Mouse (Mus musculus): Measurements from ENCODE around the gene Sycp1.
A peak's percentile ranks its signal among the peaks of the same experiment; 100 is the strongest.

Sycp1 gene

GRCm38 (mm10) chr3:102935451-102936354 lies at the start of gene Sycp1:
TSS of gene Sycp1 (minus strand) at chr3:102936100.
- DNase-seq (ENCODE audit: extremely low read depth, insufficient read length, low spot score), result peak; percentile 18

DNA sequence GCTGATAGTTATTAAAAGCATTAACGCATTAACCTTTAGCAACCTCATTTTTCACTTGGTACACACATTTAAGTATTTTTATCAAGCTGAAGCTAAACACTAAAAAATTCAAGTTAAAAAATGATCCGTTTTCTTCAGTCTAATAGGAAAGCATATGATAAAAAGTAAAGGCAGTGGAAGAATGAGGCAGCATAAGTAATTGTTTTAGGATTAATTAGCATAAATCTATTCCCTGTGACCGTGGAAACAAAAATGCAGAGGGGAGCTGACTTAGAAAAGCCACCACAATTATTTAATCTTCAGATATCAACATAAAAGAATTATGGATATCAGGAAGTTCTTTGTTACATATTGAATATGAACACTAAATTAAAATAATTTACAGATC lies 44.4 kb upstream of the Sycp1 start:
- DNase-seq (ENCODE audit: extremely low read depth, insufficient read length, low spot score), result no peak

DNA sequence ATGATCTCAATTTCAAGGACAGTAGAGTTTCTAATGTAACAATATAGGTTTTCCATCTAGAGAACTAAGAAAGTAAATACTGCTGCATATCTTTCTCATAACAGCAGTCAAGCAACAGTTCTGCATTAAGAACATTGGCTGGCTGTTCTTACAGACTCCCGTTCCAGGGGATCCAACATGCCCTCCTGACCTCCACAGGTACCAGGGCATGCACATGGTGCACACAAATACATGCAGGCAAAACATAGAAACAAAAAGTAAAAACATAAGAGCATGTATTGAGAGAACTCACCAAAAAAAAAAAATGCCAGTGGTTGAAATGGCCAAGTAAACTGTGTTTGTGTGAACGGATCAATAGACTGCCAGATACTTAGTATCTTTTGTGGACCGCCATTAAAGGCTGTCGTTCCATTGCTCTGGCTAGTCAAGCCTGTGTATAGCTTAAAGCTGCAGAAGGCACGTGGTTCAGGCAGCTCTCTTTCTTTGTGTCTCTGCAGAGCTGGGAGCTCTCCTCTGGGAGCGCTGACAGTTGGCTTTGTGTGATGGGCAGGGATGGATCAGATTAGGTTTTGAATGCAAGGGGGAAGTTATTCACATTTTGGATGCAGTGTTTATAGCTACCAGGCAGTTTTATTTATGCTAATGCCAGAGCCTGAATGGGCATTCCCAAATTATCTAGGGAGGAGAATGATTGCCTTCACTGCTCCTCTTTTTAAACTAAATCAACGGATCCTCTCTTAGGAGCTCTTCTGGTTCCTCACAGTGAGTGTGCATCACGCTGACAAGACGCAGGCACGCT lies 43.8 kb upstream of the Sycp1 start:
- DNase-seq (ENCODE audit: extremely low read depth, insufficient read length, low spot score), result no peak

- DNase-seq (ENCODE audit: extremely low read depth, insufficient read length, low spot score), result no peak
Measured at GRCm38 (mm10) chr3:102976906-102977305, 41.0 kb upstream of the Sycp1 start.

GRCm38 (mm10) chr3:102970508-102970907 lies 34.6 kb upstream of the Sycp1 start:
- DNase-seq (ENCODE audit: extremely low read depth, insufficient read length, low spot score), result no peak

- DNase-seq (ENCODE audit: extremely low read depth, insufficient read length, low spot score), result no peak
Measured at GRCm38 (mm10) chr3:102970067-102970466, 34.2 kb upstream of the Sycp1 start.

DNA sequence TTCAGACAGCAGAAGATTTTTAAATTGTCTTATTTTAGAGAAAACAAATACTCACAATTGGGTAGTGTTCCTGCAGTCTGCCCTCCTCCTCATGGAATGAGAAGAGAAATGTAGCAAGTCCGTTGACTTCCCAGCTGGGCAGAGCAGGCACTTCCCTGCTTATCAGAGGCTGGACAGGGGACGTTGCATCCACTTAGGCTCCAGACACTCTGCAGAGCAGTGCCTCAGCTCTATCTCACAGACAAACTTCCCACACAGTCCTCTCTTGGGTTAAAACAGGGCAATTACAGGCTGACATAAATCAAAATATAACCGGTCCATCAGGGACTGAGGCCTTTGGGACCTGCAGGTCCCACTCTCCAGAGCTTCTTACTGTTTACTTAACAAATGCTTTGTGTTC lies 28.1 kb upstream of the Sycp1 start, which contains the start of gene Nr1h5:
TSS of gene Nr1h5 (minus strand) at position 101 of the 400 bp plus-strand sequence.
- DNase-seq (ENCODE audit: extremely low read depth, insufficient read length, low spot score), result no peak

GRCm38 (mm10) chr3:102955596-102955995 lies 19.7 kb upstream of the Sycp1 start:
- no peak for DNase-seq (ENCODE audit: extremely low read depth, insufficient read length, low spot score)

DNA sequence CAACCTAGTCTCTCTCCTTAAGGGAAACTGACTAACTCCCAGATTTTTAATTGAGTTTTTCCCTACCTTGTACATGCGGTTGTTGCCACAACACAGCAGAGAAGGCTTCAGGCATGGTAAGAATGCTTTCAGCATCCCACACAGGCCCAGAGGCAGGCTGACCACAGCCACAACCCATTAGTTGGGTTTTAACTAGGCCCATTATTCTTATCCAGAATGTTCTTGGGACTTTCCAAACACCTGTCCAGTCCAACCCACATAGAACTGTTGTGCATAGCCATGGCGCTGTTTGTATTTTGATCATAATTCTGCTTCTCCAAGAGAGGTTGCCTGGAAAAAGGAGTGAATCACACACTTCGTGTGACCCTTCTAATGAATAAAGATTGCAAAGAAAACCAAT lies 19.2 kb upstream of the Sycp1 start:
- DNase-seq (ENCODE audit: extremely low read depth, insufficient read length, low spot score), result no peak

GRCm38 (mm10) chr3:102954476-102954875 lies 18.6 kb upstream of the Sycp1 start:
- no peak for DNase-seq (ENCODE audit: extremely low read depth, insufficient read length, low spot score)

DNA sequence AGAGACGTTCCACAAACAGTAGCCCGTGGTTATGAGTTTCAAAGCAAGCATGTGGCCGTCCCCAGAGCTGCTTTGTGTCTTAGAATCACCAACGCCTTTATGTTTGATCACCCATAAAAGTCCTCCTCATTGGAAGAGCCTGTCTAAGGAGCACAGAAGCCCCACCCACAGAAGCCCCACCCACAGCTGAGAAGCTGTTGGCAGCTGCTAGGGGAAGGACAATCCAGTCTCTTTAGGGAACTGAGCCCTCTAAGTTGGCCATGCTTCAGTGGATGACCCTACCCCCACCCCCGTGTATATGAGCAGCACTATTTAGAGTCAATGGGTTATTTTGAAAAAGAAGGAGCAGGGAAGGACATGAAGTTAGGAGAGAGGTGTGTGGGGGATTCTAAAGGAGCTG lies 11.0 kb upstream of the Sycp1 start:
- DNase-seq (ENCODE audit: extremely low read depth, insufficient read length, low spot score), result no peak

- DNase-seq (ENCODE audit: extremely low read depth, insufficient read length, low spot score), result no peak
Measured at GRCm38 (mm10) chr3:102946312-102946711, 10.4 kb upstream of the Sycp1 start.

- DNase-seq (ENCODE audit: extremely low read depth, insufficient read length, low spot score), result no peak
Measured at GRCm38 (mm10) chr3:102938100-102938499, 2.2 kb upstream of the Sycp1 start.

GRCm38 (mm10) chr3:102899136-102899535 lies 36.8 kb downstream of the Sycp1 start:
- peak; percentile 45 for DNase-seq (ENCODE audit: extremely low read depth, insufficient read length, low spot score)

DNA sequence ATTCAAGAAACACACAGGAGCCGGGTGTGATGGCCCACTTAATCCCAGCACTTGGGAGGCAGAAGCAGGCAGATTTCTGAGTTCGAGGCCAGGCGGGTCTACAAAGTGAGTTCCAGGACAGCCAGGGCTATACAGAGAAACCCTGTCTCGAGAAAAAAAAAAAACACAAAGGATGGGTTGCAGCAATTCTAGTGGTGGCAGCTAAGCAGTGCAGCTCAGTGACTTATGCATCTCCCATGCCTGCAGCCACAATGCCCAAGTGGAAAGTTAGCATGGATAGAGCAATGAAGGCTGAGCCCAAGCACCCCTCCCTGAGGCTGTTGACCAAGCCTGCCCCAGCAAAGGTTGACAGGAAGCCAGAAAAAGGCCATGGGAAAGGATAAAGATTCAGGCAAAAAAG lies 55.4 kb downstream of the Sycp1 start:
- no peak for DNase-seq (ENCODE audit: extremely low read depth, insufficient read length, low spot score)

- DNase-seq (ENCODE audit: extremely low read depth, insufficient read length, low spot score), result no peak
Measured at GRCm38 (mm10) chr3:102848661-102849060, 87.2 kb downstream of the Sycp1 start.

DNA sequence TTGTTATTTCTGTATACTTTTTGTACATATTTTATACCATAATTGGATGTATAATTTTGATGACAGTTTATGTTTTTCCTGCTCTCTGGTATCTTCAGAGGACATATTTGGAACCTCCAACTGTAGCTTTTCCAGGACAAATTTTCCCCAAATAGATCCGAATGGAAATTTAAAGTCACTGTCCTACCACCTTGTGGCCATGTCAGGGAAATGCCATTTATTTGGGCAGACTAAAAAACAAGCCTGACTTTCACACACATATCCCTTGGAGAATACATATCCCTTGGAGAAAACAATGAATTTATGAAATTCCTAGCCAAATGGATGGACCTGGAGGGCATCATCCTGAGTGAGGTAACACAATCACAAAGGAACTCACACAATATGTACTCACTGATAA lies 93.5 kb downstream of the Sycp1 start:
- no peak for DNase-seq (ENCODE audit: extremely low read depth, insufficient read length, low spot score)

DNA sequence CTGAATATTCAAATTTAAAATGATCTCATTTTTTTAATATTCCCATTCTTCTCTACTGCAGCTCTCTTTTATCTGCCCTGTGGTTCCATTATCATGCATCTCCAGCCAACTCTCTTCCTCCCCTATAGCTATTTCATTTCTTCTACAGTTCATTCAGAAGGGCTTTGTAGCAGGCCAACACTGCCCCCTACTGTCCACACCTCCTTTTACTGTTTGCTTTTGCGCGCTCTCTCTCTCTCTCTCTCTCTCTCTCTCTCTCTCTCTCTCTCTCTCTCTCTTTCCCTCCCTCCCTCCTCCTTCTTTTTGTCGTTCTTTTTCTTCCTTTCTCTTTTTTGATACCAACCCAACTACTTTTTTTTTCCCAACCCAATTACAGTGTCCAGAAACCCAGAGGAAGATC lies 132.0 kb downstream of the Sycp1 start:
- DNase-seq (ENCODE audit: extremely low read depth, insufficient read length, low spot score), result peak; percentile 43

GRCm38 (mm10) chr3:102787369-102787768 lies 148.5 kb downstream of the Sycp1 start:
- no peak for DNase-seq (ENCODE audit: extremely low read depth, insufficient read length, low spot score)

- no peak for DNase-seq (ENCODE audit: extremely low read depth, insufficient read length, low spot score)
Measured at GRCm38 (mm10) chr3:102782618-102783017, 153.3 kb downstream of the Sycp1 start, which contains the start of gene Tshb. TSS of gene Tshb (minus strand) at chr3:102782718.

GRCm38 (mm10) chr3:102773018-102773417 lies 162.9 kb downstream of the Sycp1 start:
- DNase-seq (ENCODE audit: extremely low read depth, insufficient read length, low spot score), result no peak

Measured in 3134 (cell line).